Mouse (Mus musculus): ENCODE data around the gene Gmeb2. TPM values are rescaled to one million over a fixed set of nuclear protein-coding genes. Genes with fewer than 3 reads are reported as not detected.
A peak's percentile ranks its signal among the peaks of the same experiment; 100 is the strongest.

Gene Gmeb2
- total RNA-seq, 2 experiments from 2014 or later, result 7.3 to 10.6 TPM

DNA sequence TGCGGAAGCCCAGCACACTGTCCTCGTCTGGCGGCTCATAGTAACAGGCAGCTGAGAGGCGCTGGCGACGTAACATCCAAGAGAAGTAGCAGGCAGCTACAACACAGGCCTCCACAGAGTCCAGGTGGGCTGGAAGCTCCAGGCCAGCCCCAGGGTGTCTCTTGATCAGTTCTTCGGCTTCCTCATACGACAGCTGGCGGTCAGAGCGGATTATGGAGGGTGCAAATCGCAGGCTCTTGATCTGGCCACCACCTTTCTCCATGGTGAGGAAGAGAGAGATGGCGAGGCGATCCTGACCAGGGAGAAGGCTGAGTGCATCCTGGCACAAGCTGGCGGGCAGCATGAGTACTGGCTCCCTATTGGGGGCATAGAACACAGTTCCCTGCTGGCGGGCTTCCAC is 54.4 kb downstream of the Gmeb2 start:
- no peak for DNase-seq
- intact Hi-C loops (cut with DNase I), result no loop called here

DNA sequence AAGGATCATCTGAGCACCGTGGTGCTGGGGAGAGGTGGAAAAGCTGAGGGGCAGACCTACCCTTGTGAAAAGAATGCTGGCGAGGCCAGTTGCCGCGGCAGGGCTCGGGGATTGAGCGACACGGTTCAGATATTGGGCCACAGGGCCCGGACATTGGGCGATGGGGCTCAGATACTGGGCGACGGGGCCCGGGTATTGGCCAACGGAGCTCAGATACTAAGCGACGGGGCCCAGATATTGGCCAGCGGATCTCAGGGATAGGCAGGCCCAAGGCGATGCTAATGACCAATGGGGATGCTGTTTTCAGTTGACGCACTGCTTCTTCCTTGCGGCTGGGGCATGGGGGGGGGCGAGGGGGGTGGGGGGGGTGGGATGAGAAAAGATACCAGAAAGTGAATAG is 56.7 kb downstream of the Gmeb2 start:
- no peak for DNase-seq
- intact Hi-C loops (cut with DNase I), result no loop called here

DNA sequence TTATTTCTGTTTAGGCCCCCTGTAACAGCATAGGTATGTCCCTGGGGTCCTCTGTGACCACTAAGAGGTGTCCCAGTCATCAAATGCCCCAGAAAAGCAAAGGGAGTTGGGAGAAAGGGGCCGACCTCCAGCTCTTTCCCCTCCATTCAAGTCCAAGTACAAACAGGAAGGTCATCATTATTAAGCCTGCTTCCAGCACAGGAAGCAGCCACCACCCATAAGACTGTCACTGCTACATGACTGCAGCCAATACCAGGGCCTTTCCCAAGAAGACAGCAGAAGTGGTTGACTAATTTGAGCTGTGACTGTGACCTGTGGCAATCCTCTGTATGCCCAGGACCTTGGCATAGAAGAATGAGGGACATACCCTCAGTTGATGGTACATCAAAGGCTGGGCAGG is 59.5 kb downstream of the Gmeb2 start:
- no peak for DNase-seq
- intact Hi-C loops (cut with DNase I), result no loop called here

DNA sequence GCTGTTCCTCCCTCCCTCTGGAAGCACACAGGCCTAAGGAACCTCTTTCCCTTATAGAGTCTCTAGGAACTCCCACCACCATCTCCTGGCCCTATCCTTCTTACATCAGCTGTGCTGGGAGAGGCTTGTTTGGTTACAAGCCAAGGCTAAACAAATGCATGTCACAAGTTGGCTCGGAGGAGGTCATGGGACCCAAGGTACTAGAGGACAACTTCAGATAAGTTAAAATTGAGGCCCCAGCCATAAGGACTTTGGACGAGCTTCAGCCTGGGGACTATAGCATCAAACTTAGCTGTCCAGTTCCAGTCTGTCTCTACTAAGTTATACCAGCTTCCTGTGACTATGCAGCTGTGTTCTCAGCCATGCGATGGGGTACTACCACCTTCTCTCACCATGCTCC is 60.7 kb downstream of the Gmeb2 start:
- intact Hi-C loops (cut with DNase I), result no loop called here
- DNase-seq, result no peak

DNA sequence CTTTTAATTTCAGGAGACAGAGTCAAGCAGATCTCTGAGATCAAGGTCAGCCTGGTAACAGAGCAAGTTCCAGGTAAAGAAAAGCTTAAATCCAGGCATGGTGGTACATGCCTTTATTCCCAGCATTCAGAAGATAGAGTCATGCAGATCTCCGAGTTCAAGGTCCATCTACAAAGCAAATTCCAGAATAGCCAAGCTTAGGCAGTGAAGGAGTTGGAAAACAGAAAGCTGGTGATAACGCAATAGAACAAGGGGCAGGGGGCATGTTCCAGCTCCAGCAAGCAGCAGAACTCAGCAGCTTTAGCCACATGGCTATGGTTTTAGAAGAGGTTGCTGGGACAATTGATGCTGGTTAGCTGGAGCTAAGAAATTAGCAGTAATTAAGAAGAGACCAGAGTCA is 62.8 kb downstream of the Gmeb2 start:
- no peak for DNase-seq
- intact Hi-C loops (cut with DNase I), result no loop called here

DNA sequence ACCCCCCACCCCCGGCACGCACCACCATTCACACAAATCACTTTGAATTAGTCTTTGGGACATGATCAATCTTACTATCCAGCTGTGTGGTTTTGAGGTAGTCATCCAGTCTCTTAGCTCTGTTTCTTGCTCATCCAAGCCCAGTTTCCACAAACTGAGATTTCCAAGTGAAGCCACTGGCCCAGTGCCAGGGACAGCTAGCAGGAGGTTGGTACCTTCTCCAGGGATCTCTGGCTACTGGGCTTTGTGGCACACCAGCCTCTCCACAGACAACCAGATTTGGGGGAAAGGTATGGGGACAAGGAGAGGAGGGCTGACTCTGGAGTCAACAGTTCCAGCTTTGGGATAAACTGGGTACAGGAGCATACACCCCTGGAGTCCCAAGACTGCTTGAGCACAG is 67.5 kb downstream of the Gmeb2 start:
- no peak for DNase-seq
- intact Hi-C loops (cut with DNase I), result no loop called here

DNA sequence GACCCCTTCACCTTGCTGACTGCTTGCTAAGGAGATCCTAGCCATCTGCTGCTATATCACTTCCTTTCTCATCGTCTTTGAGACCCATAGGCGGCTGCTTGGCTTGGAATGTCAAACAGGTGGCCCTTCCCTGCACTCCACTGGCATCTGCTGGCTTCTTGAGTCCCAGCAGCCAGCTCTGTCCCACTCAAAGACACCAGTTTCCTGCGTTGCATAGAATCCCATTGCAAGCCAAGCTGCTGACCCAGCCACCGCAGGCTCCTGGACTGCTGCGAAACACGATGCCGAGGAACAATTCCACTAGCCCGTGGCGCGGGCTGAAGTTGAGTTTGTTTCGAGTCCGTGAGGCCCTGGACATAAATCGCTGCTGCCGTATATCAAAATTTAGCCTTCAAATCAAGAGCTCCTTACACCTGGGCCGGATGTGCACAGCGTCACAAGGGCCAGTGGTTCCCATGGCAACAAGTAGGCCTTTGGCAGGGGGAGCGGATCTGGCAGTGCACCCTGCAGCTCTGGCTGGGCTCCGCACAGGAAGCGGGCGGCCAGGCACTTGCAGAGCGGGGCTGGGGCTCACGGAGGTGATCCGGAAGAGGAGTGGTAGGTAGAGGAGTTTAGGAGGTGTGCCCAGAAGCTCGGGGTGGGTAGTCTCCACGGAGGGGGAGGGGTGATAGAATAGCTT is 68.2 kb downstream of the Gmeb2 start, which contains the start of gene Fndc11:
TSS of gene Fndc11 (plus strand) at position 476 of the 679 bp plus-strand sequence.
- peak; percentile 54 to 60 for DNase-seq
- intact Hi-C loops (cut with DNase I), result no loop called here

DNA sequence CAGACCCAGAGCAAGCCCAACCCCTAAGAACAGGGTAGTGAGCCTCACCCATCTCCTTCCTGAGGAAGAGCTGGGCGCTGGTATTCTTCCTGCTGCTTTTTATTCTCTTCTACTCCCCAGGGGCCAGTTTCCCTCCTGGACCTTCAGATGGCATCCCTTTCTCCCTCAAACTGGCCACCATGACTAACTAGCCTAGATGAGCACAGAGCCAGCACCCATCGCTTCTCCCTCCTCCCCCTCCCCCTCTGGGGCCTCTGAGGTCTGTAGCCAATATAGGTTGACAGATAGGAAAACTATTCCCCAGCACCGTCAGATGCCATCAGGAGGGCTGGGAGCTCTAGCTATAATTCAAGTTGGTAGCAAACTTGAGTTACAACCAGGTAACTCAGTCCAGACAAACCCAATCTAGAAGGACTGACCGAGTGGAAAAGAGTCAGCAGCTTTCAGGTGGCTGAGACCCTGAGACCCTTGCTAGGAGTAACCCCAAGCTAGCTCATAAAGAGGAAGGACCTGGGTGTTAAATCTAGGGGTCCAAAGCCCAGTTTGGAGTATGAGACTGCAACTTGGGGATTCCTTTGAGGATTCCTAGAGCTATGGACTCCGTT is 68.9 kb downstream of the Gmeb2 start:
- no peak for DNase-seq
- intact Hi-C loops (cut with DNase I), result no loop called here

DNA sequence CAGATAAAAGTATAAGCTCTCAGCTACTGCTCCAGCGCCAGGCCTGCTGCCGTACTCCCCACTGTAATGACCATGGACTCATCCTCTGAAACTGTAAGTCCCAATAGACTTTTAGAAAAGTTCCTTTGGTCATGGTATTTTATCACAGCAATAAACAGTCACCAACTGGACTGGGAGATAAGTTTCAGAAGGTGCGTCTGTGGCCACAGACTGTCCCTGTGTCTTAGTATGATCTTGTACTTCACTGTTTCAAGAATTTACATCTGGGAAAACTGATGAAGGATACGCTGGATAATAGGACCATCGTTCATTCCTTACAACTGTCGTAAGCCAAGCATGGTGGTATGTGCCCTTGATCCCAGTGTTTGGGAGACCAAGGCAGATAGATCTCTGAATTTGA is 71.8 kb downstream of the Gmeb2 start:
- intact Hi-C loops (cut with DNase I), result no loop called here
- no peak for DNase-seq

DNA sequence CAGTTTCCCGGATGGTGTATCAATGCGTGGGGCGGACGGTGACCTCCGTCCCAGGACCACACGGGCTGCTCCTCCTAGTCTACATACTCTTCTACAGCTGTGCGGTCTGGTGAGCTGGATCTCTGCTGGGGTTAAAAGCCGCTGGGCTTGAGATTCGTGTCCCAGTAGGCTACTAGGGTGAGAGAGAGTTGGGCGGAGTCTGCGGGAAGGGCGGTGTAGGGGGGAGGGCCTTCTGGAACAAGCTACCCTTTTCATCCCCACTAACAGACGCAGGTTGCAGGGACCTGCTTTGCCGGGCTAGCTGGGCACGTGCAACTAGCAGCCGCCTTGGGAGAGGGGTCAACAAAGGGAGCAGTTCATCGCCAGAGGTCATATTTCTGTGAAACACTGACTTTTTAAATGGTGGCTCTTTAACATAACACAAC is 74.8 kb downstream of the Gmeb2 start, which contains the start of gene Srms:
TSS of gene Srms (minus strand) at position 165 of the 425 bp plus-strand sequence.
- intact Hi-C loops (cut with DNase I), result no loop called here
- no peak for DNase-seq

DNA sequence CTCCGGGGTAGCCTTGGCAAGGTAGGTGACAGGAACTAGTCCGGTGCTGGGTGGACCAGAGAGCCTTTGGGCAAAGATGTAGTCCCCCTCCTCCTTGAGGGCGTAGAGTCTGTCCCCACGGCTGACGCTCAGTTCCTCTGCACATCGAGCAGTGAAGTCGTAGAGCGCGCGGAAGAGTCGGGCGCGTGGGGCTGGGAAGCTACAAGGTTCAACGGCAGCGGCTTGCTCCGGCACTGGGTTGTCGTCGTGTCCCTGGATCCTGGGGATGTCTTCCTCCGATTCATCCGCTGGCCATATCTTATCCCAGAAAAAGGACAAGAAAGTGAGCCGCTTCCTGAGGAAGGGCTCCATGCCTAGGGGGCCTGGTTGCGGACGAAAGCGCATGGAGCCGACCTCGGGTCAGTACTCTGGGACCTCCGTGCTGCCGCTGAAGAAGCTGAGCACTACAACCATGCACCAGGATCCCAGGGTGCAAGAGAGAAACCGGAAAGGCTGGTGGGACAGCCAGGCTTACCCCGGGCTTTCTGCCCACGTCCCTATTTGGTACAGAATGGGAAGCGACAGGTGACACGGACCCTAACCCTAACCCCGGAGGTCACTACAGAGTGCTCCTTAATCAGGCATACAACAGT is 75.3 kb downstream of the Gmeb2 start:
- intact Hi-C loops (cut with DNase I), result no loop called here
- DNase-seq, result no peak

DNA sequence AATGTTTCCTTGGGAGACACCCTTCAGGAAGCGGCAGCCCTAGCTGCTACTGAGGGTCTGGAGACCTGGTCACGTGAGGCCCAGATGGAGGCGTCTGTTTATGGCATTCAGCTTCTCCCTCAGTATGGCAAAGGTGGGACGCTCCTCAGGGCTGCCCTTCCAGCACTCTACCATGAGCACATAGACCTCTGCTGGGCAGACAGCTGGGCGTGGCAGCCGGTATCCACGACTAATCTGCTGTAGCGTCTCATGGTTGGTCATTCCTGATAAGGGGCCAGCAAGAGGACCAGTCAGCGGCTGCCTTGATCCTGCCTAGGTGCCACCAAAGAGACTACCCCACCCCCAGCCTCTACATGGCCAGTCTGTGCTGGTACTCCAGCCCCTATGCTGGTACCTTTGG is 81.7 kb downstream of the Gmeb2 start:
- no peak for DNase-seq
- intact Hi-C loops (cut with DNase I), result no loop called here

DNA sequence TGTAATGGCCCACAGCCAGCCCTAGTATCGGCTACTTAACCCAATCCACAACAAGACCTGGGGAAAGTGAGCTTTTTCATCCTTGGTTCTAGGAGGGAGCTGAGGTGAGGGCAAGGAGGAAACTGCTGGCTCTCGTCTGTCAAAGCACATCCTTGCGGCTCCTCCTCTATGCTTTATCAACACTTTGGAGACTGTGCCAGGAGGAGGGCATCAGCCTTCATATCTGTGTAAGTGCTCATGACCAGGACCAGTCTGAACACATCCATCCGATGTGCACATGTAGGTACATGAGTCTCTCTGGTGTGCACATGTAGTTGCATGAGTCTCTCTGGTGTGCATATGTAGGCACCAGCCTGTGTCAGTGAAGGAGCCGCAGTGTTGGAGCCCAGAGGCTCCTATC is 82.2 kb downstream of the Gmeb2 start:
- DNase-seq, result no peak
- intact Hi-C loops (cut with DNase I), result no loop called here

DNA sequence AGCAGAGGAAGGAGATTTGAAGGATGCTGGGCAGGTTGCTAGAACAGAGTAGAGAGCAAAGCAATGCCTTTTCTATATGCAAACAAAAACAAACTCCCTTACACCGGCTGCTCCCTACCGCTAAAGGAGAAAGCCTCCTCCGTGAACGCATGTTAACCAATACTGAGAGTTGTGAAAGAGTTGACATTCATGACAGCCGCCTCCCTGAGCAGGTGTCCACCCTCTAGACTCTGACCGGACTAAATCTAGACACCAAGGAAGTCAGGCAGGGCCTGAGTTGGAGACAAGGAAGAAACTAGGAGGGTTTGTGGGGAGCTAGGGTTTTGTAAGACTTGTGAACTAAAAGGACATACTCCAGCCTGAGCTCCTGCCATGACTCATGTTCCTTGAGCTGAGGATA is 84.9 kb downstream of the Gmeb2 start:
- intact Hi-C loops (cut with DNase I), result no loop called here
- no peak for DNase-seq

DNA sequence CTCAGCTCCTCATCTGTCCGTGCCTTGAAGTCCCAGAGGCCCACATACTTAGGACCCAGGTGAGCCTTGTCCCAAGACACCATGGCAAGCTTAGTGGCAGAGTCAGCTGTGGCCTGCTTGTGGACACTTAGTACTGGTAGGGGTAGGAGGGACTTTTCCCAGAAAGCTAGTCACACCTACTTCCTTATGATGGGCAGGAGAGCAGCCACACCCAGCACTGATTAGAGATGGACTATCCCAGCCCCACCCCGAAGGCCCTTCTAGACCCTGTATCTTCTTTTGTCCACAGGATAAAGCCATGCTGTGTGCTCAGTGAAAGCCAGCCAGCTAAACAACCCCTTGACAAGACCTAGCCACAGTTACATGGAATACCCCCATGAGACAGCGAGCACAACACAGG is 85.4 kb downstream of the Gmeb2 start, which contains the start of gene Ptk6:
TSS of gene Ptk6 (minus strand) at position 368 of the 400 bp plus-strand sequence.
- no peak for DNase-seq
- intact Hi-C loops (cut with DNase I), result no loop called here

DNA sequence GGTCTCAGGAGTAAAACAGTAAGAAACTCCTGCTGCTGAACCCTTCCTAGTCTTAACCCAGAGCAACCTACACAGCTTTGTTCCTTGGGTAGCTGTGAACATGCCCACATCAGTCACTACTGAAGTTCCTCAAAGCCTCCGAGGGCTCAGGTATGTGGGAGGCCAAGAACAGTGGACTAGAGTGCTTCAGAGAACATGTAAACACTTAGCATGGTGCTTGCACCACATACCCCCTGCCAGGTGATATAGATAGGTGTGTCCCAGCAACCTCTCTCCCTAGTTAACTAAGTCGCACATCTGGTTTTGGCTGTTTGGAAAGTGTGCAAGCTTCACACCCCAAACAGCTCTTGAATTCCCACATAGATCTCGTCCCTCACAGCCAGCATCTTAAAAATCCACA is 86.2 kb downstream of the Gmeb2 start:
- DNase-seq, result no peak
- intact Hi-C loops (cut with DNase I), result no loop called here

Other genes starting within 250 kb of the Gmeb2 start
- gene Chrna4, start 244.5 kb downstream of the Gmeb2 start, total RNA-seq (2021), result under 1 TPM; 0.15 to 0.37 TPM
- gene Kcnq2, start 152.7 kb downstream of the Gmeb2 start, total RNA-seq (2021), result not detected
- gene Eef1a2, start 131.0 kb downstream of the Gmeb2 start, total RNA-seq (2021), result 1,000 to 10,000 TPM; 2,073 to 2,141 TPM
- gene Ppdpf, start 100.8 kb downstream of the Gmeb2 start, total RNA-seq (2021), result 10 to 100 TPM; 40.4 to 45.1 TPM
- not detected for gene Ptk6, start 85.2 kb downstream of the Gmeb2 start, total RNA-seq (2021)
- gene Srms, start 74.8 kb downstream of the Gmeb2 start, total RNA-seq (2021), result under 1 TPM; 0.22 to 0.38 TPM
- not detected for gene Fndc11, start 68.0 kb downstream of the Gmeb2 start, total RNA-seq (2021)
- 1 to 10 TPM; 2.7 to 3.3 TPM for gene Helz2, start 46.0 kb downstream of the Gmeb2 start, total RNA-seq (2021)
- under 1 TPM in 1 of 2 experiments, not detected in 1; 0.31 TPM for gene Stmn3, start 26.5 kb upstream of the Gmeb2 start, total RNA-seq (2021)
- 10 to 100 TPM in 1 of 2 experiments, 1 to 10 TPM in 1; 9.2 to 12.2 TPM for gene Rtel1, start 31.7 kb upstream of the Gmeb2 start, total RNA-seq (2021)
- 10 to 100 TPM; 11.3 to 11.5 TPM for gene Zgpat, start 76.9 kb upstream of the Gmeb2 start, total RNA-seq (2021)
- gene Arfrp1, start 77.4 kb upstream of the Gmeb2 start, total RNA-seq (2021), result 10 to 100 TPM; 21.5 to 26.1 TPM
- gene Lime1, start 92.0 kb upstream of the Gmeb2 start, total RNA-seq (2021), result 1 to 10 TPM; 4.7 to 5.2 TPM
- gene Zbtb46, start 171.4 kb upstream of the Gmeb2 start, total RNA-seq (2021), result 1 to 10 TPM; 3.9 to 4.0 TPM
- not detected for gene Abhd16b, start 205.2 kb upstream of the Gmeb2 start, total RNA-seq (2021)
- gene Tpd52l2, start 209.1 kb upstream of the Gmeb2 start, total RNA-seq (2021), result 10 to 100 TPM; 41.1 to 48.7 TPM
- 10 to 100 TPM; 43.3 to 43.9 TPM for gene Dnajc5, start 232.4 kb upstream of the Gmeb2 start, total RNA-seq (2021)